ENCODE assay signal across 8 mouse cellular contexts in genomic region chr6:91509326-91509725, GRCm38 (mm10). TPM values are rescaled to one million over a fixed set of nuclear protein-coding genes. Genes with fewer than 3 reads are reported as not detected.
A peak's percentile ranks its signal among the peaks of the same experiment; 100 is the strongest.
DNase-seq lines count a peak whose midpoint lies in the region; ATAC-seq and TF ChIP-seq lines count a peak whose summit lies in the region.

No protein-coding gene starts in this region.

- TF ChIP-seq POLR2A in lung, adult 2 months (IDR thresholded peaks at IDR 0.05; ENCODE audit: borderline replicate concordance, extremely low read depth, low read depth, low read length): no peak

- no peaks in the 10 kb centered on the region for H3K4me1 ChIP-seq in midbrain, embryonic 11.5 days (ENCODE audit: control insufficient read depth, insufficient read depth, low read length)
- peaks cover 1% of the 10 kb centered on the region for H3K4me1 ChIP-seq in midbrain, embryonic 16.5 days (ENCODE audit: control insufficient read depth, insufficient read depth, low read length)
- H3K4me1 ChIP-seq in lung, adult 2 months (ENCODE audit: control insufficient read depth, insufficient read depth, low read length): no peaks in the 10 kb centered on the region

- H3K36me3 ChIP-seq in midbrain, embryonic 11.5 days (ENCODE audit: control insufficient read depth, insufficient read depth, low read length): peaks cover 9% of the 10 kb centered on the region; the same call in 1 of the 2 replicates
- peaks cover 18% of the 10 kb centered on the region for H3K36me3 ChIP-seq in midbrain, embryonic 16.5 days (ENCODE audit: control insufficient read depth, insufficient read depth, low read length)

- peak; percentile 92 for TF ChIP-seq CTCF in lung, adult 2 months (IDR thresholded peaks at IDR 0.05; ENCODE audit: insufficient read depth, low read length)

- no peak overlapping the region for H3K9ac ChIP-seq in midbrain, embryonic 11.5 days (ENCODE audit: low read length)
- H3K9ac ChIP-seq in midbrain, embryonic 16.5 days (ENCODE audit: low read depth, low read length): no peak overlapping the region

- peak; percentile 94 for DNase-seq in midbrain, embryonic 11.5 days (ENCODE audit: low spot score, missing footprints)
- DNase-seq in adipocyte (ENCODE audit: low spot score): peak; percentile 83
- peak; percentile 76 for DNase-seq in lung, adult 2 months
- peak; percentile 79 for DNase-seq in right cerebral cortex, postnatal 4 days

- 38% methylated on average over 7 of the region's 7 CpGs for WGBS in midbrain, embryonic 11.5 days
- WGBS in midbrain, embryonic 16.5 days: 43% methylated on average over 7 of the region's 7 CpGs
- 39% methylated on average over 7 of the region's 7 CpGs for WGBS in lung, adult 2 months

- no peak overlapping the region for H3K4me3 ChIP-seq in midbrain, embryonic 11.5 days (ENCODE audit: low read depth, low read length)
- H3K4me3 ChIP-seq in midbrain, embryonic 16.5 days (ENCODE audit: low read depth, low read length): no peak overlapping the region
- no peak overlapping the region for H3K4me3 ChIP-seq in lung, adult 2 months (replicated peaks; ENCODE audit: extremely low read depth, low read depth, low read length)

- no peaks in the 10 kb centered on the region for H3K27me3 ChIP-seq in midbrain, embryonic 11.5 days (ENCODE audit: control insufficient read depth, insufficient read depth, low read length)
- no peaks in the 10 kb centered on the region for H3K27me3 ChIP-seq in midbrain, embryonic 16.5 days (ENCODE audit: control insufficient read depth, insufficient read depth, low read depth, low read length)

- no peak overlapping the region for H3K27ac ChIP-seq in midbrain, embryonic 11.5 days (ENCODE audit: low read depth, low read length)
- no peak overlapping the region for H3K27ac ChIP-seq in midbrain, embryonic 16.5 days (ENCODE audit: low read length)

- no peaks in the 10 kb centered on the region for H3K9me3 ChIP-seq in midbrain, embryonic 11.5 days (ENCODE audit: control insufficient read depth, low read length)
- no peaks in the 10 kb centered on the region for H3K9me3 ChIP-seq in midbrain, embryonic 16.5 days (replicated peaks; ENCODE audit: control insufficient read depth, low read length, poor library complexity, severe bottlenecking)

- H3K4me2 ChIP-seq in midbrain, embryonic 11.5 days: no peak overlapping the region
- H3K4me2 ChIP-seq in midbrain, embryonic 16.5 days (ENCODE audit: low read length): no peak overlapping the region

- ATAC-seq in midbrain, embryonic 11.5 days (ENCODE audit: low FRiP score): no peak
- ATAC-seq in midbrain, embryonic 16.5 days: no peak
- peak; percentile 59 for ATAC-seq in common myeloid progenitor, adult 5-6 weeks (replicated peaks; ENCODE audit: low read depth, poor library complexity, severe bottlenecking)
- peak; percentile 71 to 74 for ATAC-seq in hematopoietic stem cell, adult 5-6 weeks (replicated peaks in 1 of 2; ENCODE audit: insufficient read depth in 1 of 2, low FRiP score in 2 of 2, low TSS enrichment in 1 of 2, low read depth in 1 of 2, poor library complexity in 2 of 2, severe bottlenecking in 2 of 2)
- ATAC-seq in activated CD4-positive, CD25-positive, alpha-beta regulatory T cell, adult 4 months: no peak

RNA-seq across cellular contexts. Expression of gene Xpc, which starts 6.4 kb away (rescaled TPM):
- 21.6 and 23.2 TPM in 2 replicates for polyA plus RNA-seq in midbrain, embryonic 11.5 days (2014; fragmentation: Nextera tagmentation; extraction: Ambion mirVana)
- polyA plus RNA-seq in midbrain, embryonic 16.5 days (2015; fragmentation: Nextera tagmentation; extraction: Ambion mirVana): 18.6 and 20.4 TPM in 2 replicates
- total RNA-seq in common myeloid progenitor, adult 5-6 weeks (2017): 79.1 and 83.1 TPM in 2 replicates
- 108 and 122 TPM in 2 replicates for total RNA-seq in hematopoietic stem cell, adult 5-6 weeks (2017)
- polyA plus RNA-seq in lung, adult 2 months (2012; rRNA removed): 12.4 and 17.3 TPM in 2 replicates
- 10 to 100 TPM; 12.2 to 14.8 TPM for polyA plus RNA-seq in activated CD4-positive, CD25-positive, alpha-beta regulatory T cell, adult 4 months (2017; shearing (Covaris generic))

RNA-seq across cellular contexts. Expression of gene Lsm3, which starts 6.4 kb away (rescaled TPM):
- polyA plus RNA-seq in midbrain, embryonic 11.5 days (2014; fragmentation: Nextera tagmentation; extraction: Ambion mirVana): 285 and 305 TPM in 2 replicates
- 129 and 135 TPM in 2 replicates for polyA plus RNA-seq in midbrain, embryonic 16.5 days (2015; fragmentation: Nextera tagmentation; extraction: Ambion mirVana)
- total RNA-seq in common myeloid progenitor, adult 5-6 weeks (2017): 371 and 506 TPM in 2 replicates
- total RNA-seq in hematopoietic stem cell, adult 5-6 weeks (2017): 418 and 477 TPM in 2 replicates
- polyA plus RNA-seq in lung, adult 2 months (2012; rRNA removed): 7.7 and 10.8 TPM in 2 replicates
- polyA plus RNA-seq in activated CD4-positive, CD25-positive, alpha-beta regulatory T cell, adult 4 months (2017; shearing (Covaris generic)): 100 to 1,000 TPM; 144 to 175 TPM

RNA-seq across cellular contexts. Expression of gene Tmem43, which starts 35.8 kb away (rescaled TPM):
- polyA plus RNA-seq in midbrain, embryonic 11.5 days (2014; fragmentation: Nextera tagmentation; extraction: Ambion mirVana): 66.3 and 68.9 TPM in 2 replicates
- 57.0 and 61.7 TPM in 2 replicates for polyA plus RNA-seq in midbrain, embryonic 16.5 days (2015; fragmentation: Nextera tagmentation; extraction: Ambion mirVana)
- 46.2 and 51.9 TPM in 2 replicates for total RNA-seq in common myeloid progenitor, adult 5-6 weeks (2017)
- total RNA-seq in hematopoietic stem cell, adult 5-6 weeks (2017): 53.8 and 62.5 TPM in 2 replicates
- polyA plus RNA-seq in lung, adult 2 months (2012; rRNA removed): 65.2 and 79.5 TPM in 2 replicates
- 10 to 100 TPM; 40.2 to 44.3 TPM for polyA plus RNA-seq in activated CD4-positive, CD25-positive, alpha-beta regulatory T cell, adult 4 months (2017; shearing (Covaris generic))

RNA-seq across cellular contexts. Expression of gene Chchd4, which starts 36.0 kb away (rescaled TPM):
- 25.3 and 26.7 TPM in 2 replicates for polyA plus RNA-seq in midbrain, embryonic 11.5 days (2014; fragmentation: Nextera tagmentation; extraction: Ambion mirVana)
- polyA plus RNA-seq in midbrain, embryonic 16.5 days (2015; fragmentation: Nextera tagmentation; extraction: Ambion mirVana): 41.1 and 43.8 TPM in 2 replicates
- total RNA-seq in common myeloid progenitor, adult 5-6 weeks (2017): 15.3 and 20.3 TPM in 2 replicates
- 14.4 and 20.3 TPM in 2 replicates for total RNA-seq in hematopoietic stem cell, adult 5-6 weeks (2017)
- polyA plus RNA-seq in lung, adult 2 months (2012; rRNA removed): 3.5 and 4.4 TPM in 2 replicates
- 10 to 100 TPM; 11.0 to 12.6 TPM for polyA plus RNA-seq in activated CD4-positive, CD25-positive, alpha-beta regulatory T cell, adult 4 months (2017; shearing (Covaris generic))

Comparison
In these comparisons a context has a peak if more than half of its experiments do, and no peak if none do; other contexts are left out.
1. ATAC-seq: peak in common myeloid progenitor, adult 5-6 weeks (single experiment) and hematopoietic stem cell, adult 5-6 weeks (2 of 2); none in midbrain, embryonic 11.5 days (single experiment), midbrain, embryonic 16.5 days (single experiment) and activated CD4-positive, CD25-positive, alpha-beta regulatory T cell, adult 4 months (single experiment).
2. RNA of gene Lsm3, which starts 6.4 kb away (polyA plus RNA-seq): 285 to 305 TPM in midbrain, embryonic 11.5 days, 144 to 175 TPM in activated CD4-positive, CD25-positive, alpha-beta regulatory T cell, adult 4 months and 129 to 135 TPM in midbrain, embryonic 16.5 days; 7.7 to 10.8 TPM in lung, adult 2 months; every median in the first group is over 10 times any median in the second.
3. Peak in every context shown above with its lines, with median percentiles within 50 percentile points of each other: DNase-seq.